In the genomic region with DNA sequence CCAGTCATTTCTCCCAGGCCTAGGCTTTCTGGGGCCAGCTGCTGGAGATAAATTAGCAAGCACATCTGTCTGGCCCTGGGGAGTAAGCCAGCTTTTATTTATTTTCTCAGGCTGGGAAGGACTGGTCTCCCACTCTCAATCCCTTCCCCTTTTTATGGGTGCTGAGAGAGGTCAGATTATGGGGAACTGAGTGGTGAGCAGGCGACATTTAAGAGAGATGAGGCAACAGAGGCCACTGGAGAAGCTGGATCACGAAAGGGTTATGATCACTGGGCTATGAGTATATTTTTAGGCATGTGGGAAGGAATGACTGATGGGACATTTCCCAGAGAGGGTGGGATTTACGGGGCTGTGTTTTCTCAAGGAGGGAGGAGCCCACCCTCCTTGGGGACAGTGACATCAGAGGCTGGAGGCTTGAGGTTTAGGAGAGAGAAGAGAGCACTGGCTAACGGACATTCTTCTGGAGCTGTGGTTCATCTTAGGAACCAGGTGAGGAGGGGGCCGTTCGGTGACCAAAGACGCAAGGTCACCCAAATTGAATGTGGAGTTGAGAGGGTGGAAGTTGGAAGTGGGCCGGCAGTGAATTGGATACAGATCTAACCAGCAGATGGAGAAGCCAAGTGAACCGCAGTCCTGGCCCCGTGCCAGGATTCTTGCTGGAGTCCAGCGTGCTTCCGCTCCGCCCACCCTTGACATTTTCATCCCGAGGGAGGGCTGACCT, we compare ENCODE assay signal across 7 mouse cellular contexts.
DNase-seq lines count a peak whose midpoint lies in the region.

No protein-coding gene starts in this region.

- DNase-seq in NIH3T3 (ENCODE audit: low read depth) = peak; percentile 97
- DNase-seq in brain, adult 2 months (ENCODE audit: low read depth, low spot score) = peak; percentile 81
- peak; percentile 69 for DNase-seq in forelimb bud, embryonic 11.5 days (ENCODE audit: low read depth, low spot score)
- DNase-seq in heart, postnatal 36 days = peak; percentile 89 to 91
- peak; percentile 67 to 74 for DNase-seq in layer of hippocampus, postnatal 10 days (ENCODE audit: low spot score in 2 of 2)
- peak; percentile 82 for DNase-seq in lung, postnatal 25 days (ENCODE audit: low spot score)
- peak; percentile 69 for DNase-seq in right cerebral cortex, postnatal 4 days

- intact Hi-C loops in heart, postnatal 36 days (cut with DNase I) = loop anchor here (2.0 kb wide), 3 partner anchors 47 to 61 kb away; no protein-coding TSS in a partner anchor

Comparison
In these comparisons a context has a peak if more than half of its experiments do, and no peak if none do; other contexts are left out.
1. Peak in every context shown above with its lines: DNase-seq.